Mouse (Mus musculus): Measurements from ENCODE around the gene Scnn1a. TPM values are rescaled to one million over a fixed set of nuclear protein-coding genes. Genes with fewer than 3 reads are reported as not detected.

Scnn1a gene
- polyA plus RNA-seq, 2 experiments, result 1.9 to 2.5 TPM

GRCm38 (mm10) chr6:125360846-125361245 lies 40.4 kb downstream of the Scnn1a start:
- Histone ChIP-seq H3K4me3 (replicated peaks; ENCODE audit: low read length) (no peak overlapping the region), H3K4me1 (ENCODE audit: control insufficient read depth, insufficient read depth, low read length) (peaks cover 13% of the 10 kb centered on the region), H3K27me3 (ENCODE audit: control insufficient read depth, insufficient read depth, low read length) (no peaks in the 10 kb centered on the region; the same call in 1 of the 2 replicates), H3K27ac (replicated peaks; ENCODE audit: low read depth, low read length) (no peak overlapping the region), H3K9me3 (ENCODE audit: control insufficient read depth, low read length) (no peaks in the 10 kb centered on the region), H3K36me3 (ENCODE audit: control insufficient read depth, insufficient read depth, low read length) (peaks cover 58% of the 10 kb centered on the region), H3K4me2 (replicated peaks; ENCODE audit: low read depth, low read length, severe bottlenecking) (no peak overlapping the region), H3K9ac (ENCODE audit: low read depth, low read length, severe bottlenecking) (no peak overlapping the region)
- no peak for TF ChIP-seq POLR2A (IDR thresholded peaks at IDR 0.05; ENCODE audit: borderline replicate concordance, extremely low read depth, insufficient read depth, insufficient read length)
- DNase-seq (ENCODE audit: low spot score) (no peak), ATAC-seq (ENCODE audit: low FRiP score, low read depth) (no peak)
- 66% methylated on average over 9 of the region's 9 CpGs for WGBS

GRCm38 (mm10) chr6:125361467-125362291 lies 41.2 kb downstream of the Scnn1a start:
- H3K4me2 ChIP-seq (replicated peaks; ENCODE audit: low read depth, low read length, severe bottlenecking), result no peak overlapping the region
- DNase-seq (ENCODE audit: low spot score) (no peak), ATAC-seq (ENCODE audit: low FRiP score, low read depth) (no peak)
- 43% methylated on average over 38 of the region's 38 CpGs for WGBS
- no peak overlapping the region for H3K4me3 ChIP-seq (replicated peaks; ENCODE audit: low read length)
- H3K9ac ChIP-seq (ENCODE audit: low read depth, low read length, severe bottlenecking), result no peak overlapping the region
- 0 out of 2 replicates have a peak, but pooled peaks cover 7% of the 10 kb centered on the region for H3K4me1 ChIP-seq (ENCODE audit: control insufficient read depth, insufficient read depth, low read length)
- H3K36me3 ChIP-seq (ENCODE audit: control insufficient read depth, insufficient read depth, low read length), result peaks cover 58% of the 10 kb centered on the region
- no peaks in the 10 kb centered on the region; the same call in 1 of the 2 replicates for H3K27me3 ChIP-seq (ENCODE audit: control insufficient read depth, insufficient read depth, low read length)
- no peaks in the 10 kb centered on the region for H3K9me3 ChIP-seq (ENCODE audit: control insufficient read depth, low read length)
- H3K27ac ChIP-seq (replicated peaks; ENCODE audit: low read depth, low read length), result no peak overlapping the region
- TF ChIP-seq POLR2A (IDR thresholded peaks at IDR 0.05; ENCODE audit: borderline replicate concordance, extremely low read depth, insufficient read depth, insufficient read length), result no peak

DNA sequence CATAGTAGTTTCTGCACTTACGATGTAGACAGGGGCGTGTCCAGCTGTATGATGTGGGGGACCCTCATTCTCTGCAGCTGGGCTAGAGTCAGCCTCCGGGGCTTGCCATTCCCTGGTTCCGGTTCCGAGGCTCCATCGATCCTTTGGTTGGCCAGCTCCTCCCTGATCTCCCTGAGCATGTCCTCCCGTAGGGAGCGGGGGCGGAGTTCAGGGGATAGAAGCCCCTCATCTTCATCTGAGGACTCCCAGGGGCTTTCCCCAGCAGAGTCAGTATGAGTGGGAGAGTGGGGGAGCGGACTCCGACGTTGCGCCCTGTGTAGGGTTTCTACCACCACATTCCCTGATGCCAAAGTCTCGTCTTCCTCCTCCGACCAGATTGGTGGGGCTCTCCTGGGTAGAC lies 42.6 kb downstream of the Scnn1a start:
- WGBS, result 27% methylated on average over 15 of the region's 15 CpGs
- no peak overlapping the region for H3K4me3 ChIP-seq (replicated peaks; ENCODE audit: low read length)
- ATAC-seq (ENCODE audit: low FRiP score, low read depth), result no peak

GRCm38 (mm10) chr6:125363451-125364242 lies 43.2 kb downstream of the Scnn1a start:
- Histone ChIP-seq H3K4me1 (ENCODE audit: control insufficient read depth, insufficient read depth, low read length) (0 out of 2 replicates have a peak, but pooled peaks cover 7% of the 10 kb centered on the region), H3K4me2 (replicated peaks; ENCODE audit: low read depth, low read length, severe bottlenecking) (no peak overlapping the region), H3K36me3 (ENCODE audit: control insufficient read depth, insufficient read depth, low read length) (peaks cover 40% of the 10 kb centered on the region), H3K27me3 (ENCODE audit: control insufficient read depth, insufficient read depth, low read length) (no peaks in the 10 kb centered on the region; the same call in 1 of the 2 replicates), H3K4me3 (replicated peaks; ENCODE audit: low read length) (no peak overlapping the region), H3K9ac (ENCODE audit: low read depth, low read length, severe bottlenecking) (no peak overlapping the region), H3K27ac (replicated peaks; ENCODE audit: low read depth, low read length) (no peak overlapping the region), H3K9me3 (ENCODE audit: control insufficient read depth, low read length) (no peaks in the 10 kb centered on the region)
- DNase-seq (ENCODE audit: low spot score), result no peak
- WGBS, result 14% methylated on average over 23 of the region's 23 CpGs
- TF ChIP-seq POLR2A (IDR thresholded peaks at IDR 0.05; ENCODE audit: borderline replicate concordance, extremely low read depth, insufficient read depth, insufficient read length), result no peak
- no peak for ATAC-seq (ENCODE audit: low FRiP score, low read depth)

More for the DNA sequence above, 42.6 kb downstream of the Scnn1a start:
- no peak for DNase-seq (ENCODE audit: low spot score)
- H3K4me1 ChIP-seq (ENCODE audit: control insufficient read depth, insufficient read depth, low read length), result 0 out of 2 replicates have a peak, but pooled peaks cover 7% of the 10 kb centered on the region
- peaks cover 46% of the 10 kb centered on the region for H3K36me3 ChIP-seq (ENCODE audit: control insufficient read depth, insufficient read depth, low read length)
- no peak overlapping the region for H3K4me2 ChIP-seq (replicated peaks; ENCODE audit: low read depth, low read length, severe bottlenecking)
- no peak for TF ChIP-seq POLR2A (IDR thresholded peaks at IDR 0.05; ENCODE audit: borderline replicate concordance, extremely low read depth, insufficient read depth, insufficient read length)
- no peaks in the 10 kb centered on the region for H3K9me3 ChIP-seq (ENCODE audit: control insufficient read depth, low read length)
- no peak overlapping the region for H3K9ac ChIP-seq (ENCODE audit: low read depth, low read length, severe bottlenecking)
- no peak overlapping the region for H3K27ac ChIP-seq (replicated peaks; ENCODE audit: low read depth, low read length)
- no peaks in the 10 kb centered on the region; the same call in 1 of the 2 replicates for H3K27me3 ChIP-seq (ENCODE audit: control insufficient read depth, insufficient read depth, low read length)

GRCm38 (mm10) chr6:125364448-125364847 lies 44.0 kb downstream of the Scnn1a start:
- no peak for TF ChIP-seq POLR2A (IDR thresholded peaks at IDR 0.05; ENCODE audit: borderline replicate concordance, extremely low read depth, insufficient read depth, insufficient read length)
- WGBS, result 2% methylated on average over 8 of the region's 8 CpGs
- Histone ChIP-seq H3K9me3 (ENCODE audit: control insufficient read depth, low read length) (no peaks in the 10 kb centered on the region), H3K4me1 (ENCODE audit: control insufficient read depth, insufficient read depth, low read length) (0 out of 2 replicates have a peak, but pooled peaks cover 7% of the 10 kb centered on the region), H3K4me2 (replicated peaks; ENCODE audit: low read depth, low read length, severe bottlenecking) (no peak overlapping the region), H3K36me3 (ENCODE audit: control insufficient read depth, insufficient read depth, low read length) (peaks cover 32% of the 10 kb centered on the region), H3K9ac (ENCODE audit: low read depth, low read length, severe bottlenecking) (peak overlapping the region; percentile 44; the same call in 1 of the 2 replicates), H3K4me3 (replicated peaks; ENCODE audit: low read length) (no peak overlapping the region), H3K27ac (replicated peaks; ENCODE audit: low read depth, low read length) (no peak overlapping the region), H3K27me3 (ENCODE audit: control insufficient read depth, insufficient read depth, low read length) (no peaks in the 10 kb centered on the region; the same call in 1 of the 2 replicates)
- no peak for DNase-seq (ENCODE audit: low spot score)
- no peak for ATAC-seq (ENCODE audit: low FRiP score, low read depth)
